Mouse (Mus musculus): Measurements from ENCODE around the gene Ppp1r2. TPM values are rescaled to one million over a fixed set of nuclear protein-coding genes. Genes with fewer than 3 reads are reported as not detected.
"Not testable (repeated sequence)": the region's sequence is repeated elsewhere in the genome, so short reads cannot be mapped to it uniquely, and the experiment has no call there.

Ppp1r2 gene
- 85.9 and 90.5 TPM in 2 replicates for polyA plus RNA-seq (2015; fragmentation: Nextera tagmentation; extraction: Ambion mirVana)

DNA sequence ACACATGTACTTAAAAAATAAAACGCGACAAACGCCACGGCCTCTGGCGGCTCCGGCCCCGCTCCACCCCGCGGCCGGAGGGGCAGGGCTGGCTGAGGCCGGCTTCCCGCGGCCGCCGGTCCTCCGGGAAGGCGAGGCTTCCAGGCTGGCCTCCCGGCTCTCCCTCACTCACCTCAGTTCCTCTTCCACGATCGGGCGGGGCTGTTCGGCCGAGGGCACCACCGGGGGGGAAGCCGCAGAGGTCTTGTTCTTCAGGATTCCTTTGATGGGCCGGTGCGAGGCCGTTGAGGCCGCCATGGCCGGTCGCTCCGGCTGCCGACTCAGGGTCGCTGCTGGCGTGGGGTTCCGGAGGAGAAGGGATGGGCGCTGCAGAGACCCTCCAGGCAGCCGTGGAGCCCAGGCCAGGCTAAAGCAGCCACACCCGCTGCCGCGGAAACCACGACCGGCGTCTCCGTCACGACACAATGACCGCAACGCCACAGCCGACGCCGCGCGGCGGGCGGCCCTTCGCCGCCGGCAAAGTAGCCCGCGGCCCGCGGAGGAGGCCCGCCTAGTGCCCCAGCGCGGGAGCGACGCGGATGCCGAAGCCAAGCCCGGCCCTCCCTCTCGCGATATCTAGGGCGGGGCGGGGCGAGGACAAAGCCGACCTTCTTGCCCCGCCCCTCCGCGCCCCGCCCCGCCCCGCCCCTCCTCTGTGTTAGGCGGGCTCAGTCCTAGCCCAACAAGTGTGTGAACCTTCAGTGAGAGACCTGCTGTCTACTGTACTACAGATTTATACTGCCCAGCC is at the start of gene Ppp1r2:
TSS of gene Ppp1r2 (minus strand) at position 604 of the 787 bp plus-strand sequence.
- Histone ChIP-seq H3K9ac (peak within 1 kb of the TSS; percentile 92), H3K27me3 (replicated peaks) (no peaks in the 10 kb centered on the region), H3K4me1 (peaks cover 14% of the 10 kb centered on the region; the same call in 1 of the 2 replicates), H3K4me2 (peak within 1 kb of the TSS; percentile 63), H3K4me3 (replicated peaks) (peak within 1 kb of the TSS; percentile 95), H3K36me3 (no peaks in the 10 kb centered on the region), H3K27ac (peak within 1 kb of the TSS; percentile 91), H3K9me3 (no peaks in the 10 kb centered on the region)
- under 1% methylated on average over 78 of the region's 83 CpGs for WGBS
- peak; percentile 94 for ATAC-seq (ENCODE audit: insufficient read depth, low FRiP score, low read depth)

DNA sequence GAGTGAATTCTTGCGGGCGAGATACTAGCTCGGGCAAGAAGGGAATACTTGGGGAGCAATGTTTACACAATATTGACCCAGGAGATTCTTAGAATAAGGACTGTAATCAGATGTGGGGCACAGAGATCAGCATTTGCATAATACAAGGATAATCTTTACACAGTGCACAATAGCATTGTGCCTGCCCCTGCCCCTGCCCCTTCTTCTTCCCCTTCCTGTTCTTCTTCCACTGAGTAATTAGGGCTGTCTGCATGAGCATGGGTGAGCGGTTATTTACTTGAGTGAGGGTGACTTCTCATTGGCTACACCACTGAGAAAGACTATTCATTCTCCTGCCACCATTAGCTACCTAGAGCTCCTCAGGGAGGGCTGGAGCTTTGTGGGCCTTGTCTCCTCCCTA is 46.4 kb upstream of the Ppp1r2 start:
- Histone ChIP-seq H3K27me3 (replicated peaks) (no peaks in the 10 kb centered on the region), H3K27ac (no peak overlapping the region), H3K9me3 (no peaks in the 10 kb centered on the region), H3K4me1 (no peaks in the 10 kb centered on the region), H3K9ac (no peak overlapping the region), H3K4me2 (no peak overlapping the region), H3K4me3 (replicated peaks) (no peak overlapping the region), H3K36me3 (no peaks in the 10 kb centered on the region)
- ATAC-seq (ENCODE audit: insufficient read depth, low FRiP score, low read depth), result no peak
- WGBS, result 62% methylated on average over 4 of the region's 4 CpGs

GRCm38 (mm10) chr16:31320954-31321353 is 45.9 kb upstream of the Ppp1r2 start:
- no peak overlapping the region for H3K4me3 ChIP-seq (replicated peaks)
- H3K9ac ChIP-seq, result no peak overlapping the region
- H3K4me1 ChIP-seq, result no peaks in the 10 kb centered on the region
- no peaks in the 10 kb centered on the region for H3K36me3 ChIP-seq
- H3K27me3 ChIP-seq (replicated peaks), result no peaks in the 10 kb centered on the region
- 85% methylated on average over 7 of the region's 7 CpGs for WGBS
- no peak overlapping the region for H3K4me2 ChIP-seq
- no peak for ATAC-seq (ENCODE audit: insufficient read depth, low FRiP score, low read depth)
- H3K9me3 ChIP-seq, result no peaks in the 10 kb centered on the region
- no peak overlapping the region for H3K27ac ChIP-seq

DNA sequence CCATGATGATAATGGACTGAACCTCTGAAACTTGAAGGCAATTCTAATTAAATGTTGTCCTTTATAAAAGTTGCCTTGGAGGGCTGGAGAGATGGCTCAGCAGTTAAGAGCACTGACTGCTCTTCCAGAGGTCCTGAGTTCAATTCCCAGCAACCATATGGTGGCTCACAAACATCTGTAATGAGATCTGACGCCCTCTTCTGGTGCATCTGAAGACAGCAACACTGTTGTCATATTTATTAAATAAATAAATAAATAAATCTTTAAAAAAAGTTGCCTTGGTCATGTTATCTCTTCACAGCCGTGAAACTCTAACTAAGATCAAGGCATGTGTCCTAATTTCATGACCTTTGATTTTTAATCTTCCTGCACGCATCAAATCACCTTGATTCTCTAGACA is 44.6 kb upstream of the Ppp1r2 start:
- not testable (repeated sequence) for H3K27me3 ChIP-seq (replicated peaks); H3K4me2 ChIP-seq; H3K9me3 ChIP-seq; ATAC-seq (ENCODE audit: insufficient read depth, low FRiP score, low read depth); H3K9ac ChIP-seq; H3K4me1 ChIP-seq; H3K36me3 ChIP-seq; H3K4me3 ChIP-seq (replicated peaks)
- WGBS, result 68% methylated on average over 3 of the region's 3 CpGs
- H3K27ac ChIP-seq, result peak overlapping the region; percentile 13; the same call in 1 of the 2 replicates

DNA sequence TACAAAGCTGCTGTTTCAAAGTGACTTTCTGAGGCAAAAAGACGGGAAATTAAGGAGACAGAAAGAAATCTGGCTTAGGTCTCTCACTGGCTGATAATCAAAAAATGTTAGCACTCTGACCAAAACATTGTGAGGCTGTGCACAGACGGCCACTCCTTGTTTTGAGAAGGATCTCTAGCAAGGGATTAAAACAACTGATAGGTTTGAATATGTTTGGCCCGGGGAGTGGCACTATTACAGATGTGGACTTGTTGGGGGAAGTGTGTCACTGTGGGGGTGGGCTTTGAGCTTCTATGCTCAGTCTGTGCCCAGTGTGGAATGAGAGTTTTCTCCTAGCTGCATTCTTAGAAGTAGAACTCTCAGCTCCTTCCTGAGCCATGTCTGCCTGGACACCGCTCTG is 44.2 kb upstream of the Ppp1r2 start:
- no peaks in the 10 kb centered on the region for H3K36me3 ChIP-seq
- no peaks in the 10 kb centered on the region for H3K27me3 ChIP-seq (replicated peaks)
- no peaks in the 10 kb centered on the region for H3K4me1 ChIP-seq
- no peak overlapping the region for H3K4me2 ChIP-seq
- no peak for ATAC-seq (ENCODE audit: insufficient read depth, low FRiP score, low read depth)
- 45% methylated on average over 4 of the region's 4 CpGs for WGBS
- no peaks in the 10 kb centered on the region for H3K9me3 ChIP-seq
- H3K27ac ChIP-seq, result peak overlapping the region; percentile 13; the same call in 1 of the 2 replicates
- no peak overlapping the region for H3K4me3 ChIP-seq (replicated peaks)
- H3K9ac ChIP-seq, result no peak overlapping the region

DNA sequence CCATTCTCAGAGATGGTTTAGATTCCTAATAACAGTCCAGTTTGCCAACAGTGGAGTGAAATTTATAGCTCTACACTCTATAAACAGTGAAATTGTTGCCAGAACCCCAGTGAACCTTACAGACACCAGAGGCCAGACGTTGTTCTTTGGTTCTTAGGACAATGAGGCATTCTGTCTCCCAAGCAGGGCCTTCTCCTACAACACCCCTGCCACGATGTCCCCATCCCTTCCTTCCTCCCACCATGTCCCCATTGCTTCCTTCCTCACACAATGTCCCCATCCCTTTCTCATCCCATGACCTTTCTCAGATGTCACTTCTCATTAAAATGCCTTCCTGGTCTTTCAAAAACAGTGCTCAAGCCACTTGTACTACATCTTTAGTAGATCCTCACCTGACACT is 43.3 kb upstream of the Ppp1r2 start:
- Histone ChIP-seq H3K4me2 (no peak overlapping the region), H3K9me3 (no peaks in the 10 kb centered on the region), H3K27ac (no peak overlapping the region), H3K9ac (no peak overlapping the region), H3K36me3 (no peaks in the 10 kb centered on the region), H3K27me3 (replicated peaks) (no peaks in the 10 kb centered on the region), H3K4me1 (no peaks in the 10 kb centered on the region), H3K4me3 (replicated peaks) (no peak overlapping the region)
- WGBS, result 51% methylated on average over 2 of the region's 2 CpGs
- ATAC-seq (ENCODE audit: insufficient read depth, low FRiP score, low read depth), result no peak

GRCm38 (mm10) chr16:31316246-31317143 is 41.4 kb upstream of the Ppp1r2 start:
- not testable (repeated sequence) for H3K4me2 ChIP-seq; H3K4me1 ChIP-seq; H3K9ac ChIP-seq; H3K36me3 ChIP-seq; H3K9me3 ChIP-seq; ATAC-seq (ENCODE audit: insufficient read depth, low FRiP score, low read depth); H3K27ac ChIP-seq; H3K27me3 ChIP-seq (replicated peaks); H3K4me3 ChIP-seq (replicated peaks)
- 48% methylated on average over 12 of the region's 12 CpGs for WGBS

GRCm38 (mm10) chr16:31315294-31315693 is 40.2 kb upstream of the Ppp1r2 start:
- Histone ChIP-seq H3K4me2 (no peak overlapping the region), H3K27ac (no peak overlapping the region), H3K4me3 (replicated peaks) (no peak overlapping the region), H3K9ac (no peak overlapping the region), H3K9me3 (no peaks in the 10 kb centered on the region), H3K4me1 (no peaks in the 10 kb centered on the region), H3K27me3 (replicated peaks) (no peaks in the 10 kb centered on the region), H3K36me3 (no peaks in the 10 kb centered on the region)
- WGBS, result 89% methylated on average over 4 of the region's 4 CpGs
- no peak for ATAC-seq (ENCODE audit: insufficient read depth, low FRiP score, low read depth)

- Histone ChIP-seq H3K27ac (no peak within 1 kb of the TSS), H3K4me3 (replicated peaks) (no peak within 1 kb of the TSS), H3K27me3 (replicated peaks) (no peaks in the 10 kb centered on the region), H3K9me3 (no peaks in the 10 kb centered on the region), H3K4me1 (no peaks in the 10 kb centered on the region), H3K36me3 (no peaks in the 10 kb centered on the region), H3K4me2 (no peak within 1 kb of the TSS), H3K9ac (no peak within 1 kb of the TSS)
- WGBS, result 67% methylated on average over 9 of the region's 9 CpGs
- ATAC-seq (ENCODE audit: insufficient read depth, low FRiP score, low read depth), result no peak
Observed at GRCm38 (mm10) chr16:31314497-31315233, 39.6 kb upstream of the Ppp1r2 start, which contains the start of gene Apod. Apod (minus strand) TSS chr16:31314808.

DNA sequence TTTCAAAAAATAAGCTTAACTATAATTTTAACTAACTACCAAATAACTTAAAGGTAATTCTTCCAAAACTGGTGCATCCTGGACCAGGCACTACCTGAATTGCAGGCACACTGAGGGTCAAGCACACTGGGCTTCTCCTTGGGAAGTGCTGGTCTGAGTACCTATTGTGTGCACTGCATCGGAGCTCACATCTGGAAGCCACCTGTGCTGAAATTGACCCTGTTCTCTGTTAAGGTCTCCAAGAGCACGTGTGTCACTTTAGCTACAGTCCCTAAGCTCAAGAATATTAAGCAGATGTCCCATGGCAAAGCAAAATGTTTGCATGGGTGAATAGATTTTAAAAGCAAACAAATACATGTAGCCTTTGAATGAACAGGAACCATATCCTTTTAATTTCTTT is 38.5 kb upstream of the Ppp1r2 start:
- H3K27ac ChIP-seq, result no peak overlapping the region
- no peak overlapping the region for H3K9ac ChIP-seq
- H3K27me3 ChIP-seq (replicated peaks), result no peaks in the 10 kb centered on the region
- ATAC-seq (ENCODE audit: insufficient read depth, low FRiP score, low read depth), result no peak
- H3K4me1 ChIP-seq, result no peaks in the 10 kb centered on the region
- no peaks in the 10 kb centered on the region for H3K36me3 ChIP-seq
- H3K4me2 ChIP-seq, result no peak overlapping the region
- 48% methylated on average over 2 of the region's 2 CpGs for WGBS
- H3K9me3 ChIP-seq, result no peaks in the 10 kb centered on the region
- no peak overlapping the region for H3K4me3 ChIP-seq (replicated peaks)

DNA sequence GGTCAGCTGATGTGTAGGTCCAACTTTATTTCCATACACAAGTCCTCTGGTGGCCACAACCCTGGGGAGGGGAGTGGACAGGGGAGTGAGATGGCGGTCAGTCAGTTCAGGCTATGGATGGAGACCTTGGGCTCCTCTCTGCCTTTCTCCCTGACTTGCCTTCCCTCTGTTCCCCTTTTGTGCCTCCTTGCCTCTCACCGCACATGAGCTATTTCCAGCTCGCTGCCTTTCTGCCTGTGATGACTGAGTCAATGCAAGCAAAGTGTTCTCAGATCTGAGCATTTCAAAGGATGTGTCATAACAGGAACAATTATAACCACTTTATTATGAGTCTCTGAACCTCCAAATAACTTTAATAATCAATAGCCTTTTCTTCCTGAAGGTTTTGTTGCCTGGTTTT is 37.2 kb upstream of the Ppp1r2 start:
- H3K9me3 ChIP-seq, result no peaks in the 10 kb centered on the region
- no peaks in the 10 kb centered on the region for H3K4me1 ChIP-seq
- no peaks in the 10 kb centered on the region for H3K36me3 ChIP-seq
- no peaks in the 10 kb centered on the region for H3K27me3 ChIP-seq (replicated peaks)
- no peak overlapping the region for H3K27ac ChIP-seq
- no peak overlapping the region for H3K9ac ChIP-seq
- H3K4me2 ChIP-seq, result no peak overlapping the region
- ATAC-seq (ENCODE audit: insufficient read depth, low FRiP score, low read depth), result no peak
- 74% methylated on average over 3 of the region's 3 CpGs for WGBS
- H3K4me3 ChIP-seq (replicated peaks), result no peak overlapping the region

All from stomach, embryonic 15.5 days (tissue).